Mouse (Mus musculus): Measurements from ENCODE around the gene Tmem254a. TPM values are rescaled to one million over a fixed set of nuclear protein-coding genes. Genes with fewer than 3 reads are reported as not detected.

The Tmem254a gene
- polyA plus RNA-seq, 1 experiment from 2014 or later: 3.1 TPM

Other genes with a start within 250 kb of the Tmem254a start
- gene Ppif, start 233.5 kb downstream of the Tmem254a start, polyA plus RNA-seq (2014; fragmentation: Nextera tagmentation; extraction: Ambion mirVana): 99.2 and 105 TPM in 2 replicates
- gene Zcchc24, start 158.6 kb downstream of the Tmem254a start, polyA plus RNA-seq (2014; fragmentation: Nextera tagmentation; extraction: Ambion mirVana): 31.8 and 33.0 TPM in 2 replicates
- gene Anxa11, start 85.5 kb downstream of the Tmem254a start, polyA plus RNA-seq (2014; fragmentation: Nextera tagmentation; extraction: Ambion mirVana): 29.4 and 30.2 TPM in 2 replicates
- gene Plac9a, start 24.6 kb downstream of the Tmem254a start, polyA plus RNA-seq (2014; fragmentation: Nextera tagmentation; extraction: Ambion mirVana): not detected in 2 replicates
- gene Cphx1, start 10.6 kb upstream of the Tmem254a start, polyA plus RNA-seq (2014; fragmentation: Nextera tagmentation; extraction: Ambion mirVana): 0.16 TPM in 1 of 2 replicates, not detected in the other
- gene Duxbl1, start 50.9 kb upstream of the Tmem254a start, polyA plus RNA-seq (2014; fragmentation: Nextera tagmentation; extraction: Ambion mirVana): 0.23 and 0.62 TPM in 2 replicates
- gene Gm9780, start 115.0 kb upstream of the Tmem254a start, polyA plus RNA-seq (2014; fragmentation: Nextera tagmentation; extraction: Ambion mirVana): 5.9 and 7.5 TPM in 2 replicates
- gene Tmem254c, start 139.7 kb upstream of the Tmem254a start, polyA plus RNA-seq (2014; fragmentation: Nextera tagmentation; extraction: Ambion mirVana): 28.1 and 29.2 TPM in 2 replicates
- not detected in 2 replicates for gene Cphx2, start 153.8 kb upstream of the Tmem254a start, polyA plus RNA-seq (2014; fragmentation: Nextera tagmentation; extraction: Ambion mirVana)
- not detected in 2 replicates for gene Cphx3, start 154.6 kb upstream of the Tmem254a start, polyA plus RNA-seq (2014; fragmentation: Nextera tagmentation; extraction: Ambion mirVana)
- 0.98 TPM in 1 of 2 replicates, not detected in the other for gene Duxbl2, start 190.7 kb upstream of the Tmem254a start, polyA plus RNA-seq (2014; fragmentation: Nextera tagmentation; extraction: Ambion mirVana)

Measured in heart, embryonic 14.5 days (tissue).